Mouse (Mus musculus) erythroblast, adult 5-6 weeks (primary cell): ENCODE measurements around the gene Gm17521. TPM values are rescaled to one million over a fixed set of nuclear protein-coding genes. Genes with fewer than 3 reads are reported as not detected.
"Not testable (repeated sequence)": the region's sequence is repeated elsewhere in the genome, so short reads cannot be mapped to it uniquely, and the experiment has no call there.

Source experiments
- ATAC-seq: replicated peaks from 2 replicates; pipeline ENCODE4 v1.8.0; 2016; ENCODE audit warnings: moderate number of reproducible peaks, mild to moderate bottlenecking, moderate TSS enrichment, inconsistent platforms; ENCODE audit not compliant: poor library complexity, low FRiP score, severe bottlenecking
- total RNA-seq, 2 experiments: library from RNA; stranded (forward) in 1 of 2; stranded (reverse) in 1 of 2; fragments of 150-400 nt in 1 of 2; fragments of 200-764, 138-1000 nt in 1 of 2; gene quantifications; 2 replicates each; pipeline versions ENCODE4 v1.2.3 to v1.2.4; 2015 to 2017; ENCODE audit warnings: low replicate concordance in 2 of 2

The Gm17521 gene
- total RNA-seq (2015; ENCODE audit: low replicate concordance) = not detected in 2 replicates
- not detected in 2 replicates for total RNA-seq (2017; ENCODE audit: low replicate concordance)

GRCm38 (mm10) chrX:123029569-123029968 is at the start of gene Gm17521:
Gene Gm17521, minus strand, starts transcription at chrX:123029669.
- ATAC-seq = not testable (repeated sequence)

GRCm38 (mm10) chrX:123043956-123044355 is 14.5 kb upstream of the Gm17521 start:
- no peak for ATAC-seq

- no peak for ATAC-seq
Measured at GRCm38 (mm10) chrX:123043516-123043915, 14.0 kb upstream of the Gm17521 start.

Other genes with a start within 250 kb of the Gm17521 start
- 1.0 and 3.8 TPM in 2 replicates for gene Cldn34c1, start 73.8 kb upstream of the Gm17521 start, total RNA-seq (2015; ENCODE audit: low replicate concordance)
- 1.5 and 2.0 TPM in 2 replicates for gene Cldn34c1, start 73.8 kb upstream of the Gm17521 start, total RNA-seq (2017; ENCODE audit: low replicate concordance)
- not detected in 2 replicates for gene Srsx, start 192.8 kb upstream of the Gm17521 start, total RNA-seq (2015; ENCODE audit: low replicate concordance)
- not detected in 2 replicates for gene Srsx, start 192.8 kb upstream of the Gm17521 start, total RNA-seq (2017; ENCODE audit: low replicate concordance)
- gene Gm17577, start 217.2 kb upstream of the Gm17521 start, total RNA-seq (2015; ENCODE audit: low replicate concordance) = not detected in 2 replicates
- not detected in 2 replicates for gene Gm17577, start 217.2 kb upstream of the Gm17521 start, total RNA-seq (2017; ENCODE audit: low replicate concordance)